Mouse (Mus musculus): ENCODE data around the gene Clasp1. TPM values are rescaled to one million over a fixed set of nuclear protein-coding genes. Genes with fewer than 3 reads are reported as not detected.
A peak's percentile ranks its signal among the peaks of the same experiment; 100 is the strongest.

The Clasp1 gene
- total RNA-seq, 2 experiments from 2014 or later = 340 to 344 TPM

DNA sequence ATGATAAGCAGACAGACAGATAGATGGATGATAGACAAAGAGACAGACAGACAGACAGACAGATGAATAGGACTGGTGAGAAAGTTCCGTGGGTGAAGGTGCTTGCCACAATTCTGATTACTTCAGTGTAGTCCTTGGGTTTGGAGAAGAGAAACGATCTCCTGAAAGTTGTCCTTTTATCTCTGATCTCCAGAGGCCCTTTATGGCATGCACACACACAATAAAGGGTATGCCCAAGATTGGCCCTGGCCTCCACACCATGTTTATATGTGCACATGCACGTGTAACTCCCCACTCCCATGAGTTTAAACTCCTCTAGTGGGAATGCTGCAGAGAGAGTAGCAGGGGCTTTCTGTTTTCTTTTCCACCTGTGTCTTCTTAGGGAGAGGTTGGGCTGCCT, 14.6 kb downstream of the Clasp1 start:
- no peak for DNase-seq

GRCm38 (mm10) chr1:118407586-118408250, 18.9 kb downstream of the Clasp1 start:
- no peak for DNase-seq

DNA sequence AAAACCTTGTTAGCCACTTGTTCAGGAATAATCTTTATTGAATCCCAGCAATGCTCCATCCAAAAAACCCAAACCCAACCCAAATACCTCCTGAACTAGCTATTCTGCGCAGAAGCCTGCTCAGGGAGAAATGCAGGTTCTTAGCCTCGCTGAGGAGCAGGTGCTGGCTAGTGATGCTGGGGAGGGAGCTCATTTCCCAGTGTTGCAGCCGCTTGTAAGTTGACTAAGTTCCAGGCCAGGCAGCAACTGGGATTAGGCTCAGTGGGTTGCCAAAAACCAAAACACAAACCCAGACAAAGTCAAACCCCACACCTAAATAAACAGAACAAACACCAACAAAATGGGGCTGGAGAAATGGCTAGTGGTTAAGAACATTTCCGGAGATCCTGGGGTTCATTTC, 20.4 kb downstream of the Clasp1 start:
- no peak for DNase-seq

GRCm38 (mm10) chr1:118410824-118411223, 22.0 kb downstream of the Clasp1 start:
- DNase-seq = no peak

- DNase-seq = no peak
Observed at GRCm38 (mm10) chr1:118413169-118413568, 24.3 kb downstream of the Clasp1 start.

DNA sequence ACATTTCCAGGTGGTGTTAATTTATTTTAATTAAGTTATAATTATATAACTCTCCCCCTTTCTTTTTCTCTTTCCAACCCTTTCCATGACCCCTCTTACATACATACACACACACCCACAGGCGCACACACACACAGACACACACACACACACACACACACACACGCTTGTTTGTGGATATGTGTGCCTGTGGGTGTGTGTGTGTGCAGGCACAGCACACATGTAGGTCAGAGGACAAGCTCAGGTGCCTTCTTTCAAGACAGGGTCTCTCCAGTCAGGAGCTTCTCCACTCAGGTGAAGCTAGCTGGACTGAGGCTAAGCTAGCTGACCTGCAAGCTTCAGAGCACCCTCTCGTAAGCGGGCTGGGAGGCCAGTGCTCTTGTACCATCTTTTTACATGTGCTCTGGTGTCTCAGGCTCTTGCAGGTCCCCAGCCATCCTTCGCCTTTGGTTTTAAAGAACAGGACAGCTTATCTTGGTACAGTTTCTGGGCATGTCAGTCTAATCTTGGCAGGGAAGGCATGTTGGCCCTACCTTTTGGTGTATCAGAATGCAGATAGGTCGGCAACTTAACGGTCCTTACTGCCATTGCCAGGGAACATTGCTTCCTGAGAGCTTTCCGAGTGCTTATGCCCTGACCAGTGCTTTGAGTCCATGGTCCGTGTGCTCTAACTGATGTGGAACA, 28.3 kb downstream of the Clasp1 start:
- no peak for DNase-seq

DNA sequence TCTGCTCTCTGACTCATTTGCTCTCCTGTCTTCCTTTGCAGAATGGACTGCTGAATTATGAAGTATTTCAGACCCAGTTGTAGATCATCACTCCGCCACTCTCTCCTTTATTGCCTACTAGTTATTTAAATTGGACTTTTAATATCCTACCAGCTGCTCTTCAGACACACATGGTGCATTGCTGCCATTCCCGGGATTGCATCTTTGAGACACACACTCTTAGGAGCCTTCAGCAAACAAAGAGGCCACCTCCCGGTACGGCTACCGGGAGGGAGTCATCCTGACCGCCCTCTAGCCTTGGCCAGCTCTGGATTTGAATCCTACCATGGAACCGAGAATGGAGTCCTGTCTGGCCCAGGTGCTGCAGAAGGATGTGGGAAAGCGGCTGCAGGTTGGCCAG, 30.5 kb downstream of the Clasp1 start:
- no peak for DNase-seq

GRCm38 (mm10) chr1:118421149-118421548, 32.3 kb downstream of the Clasp1 start:
- DNase-seq = no peak

DNA sequence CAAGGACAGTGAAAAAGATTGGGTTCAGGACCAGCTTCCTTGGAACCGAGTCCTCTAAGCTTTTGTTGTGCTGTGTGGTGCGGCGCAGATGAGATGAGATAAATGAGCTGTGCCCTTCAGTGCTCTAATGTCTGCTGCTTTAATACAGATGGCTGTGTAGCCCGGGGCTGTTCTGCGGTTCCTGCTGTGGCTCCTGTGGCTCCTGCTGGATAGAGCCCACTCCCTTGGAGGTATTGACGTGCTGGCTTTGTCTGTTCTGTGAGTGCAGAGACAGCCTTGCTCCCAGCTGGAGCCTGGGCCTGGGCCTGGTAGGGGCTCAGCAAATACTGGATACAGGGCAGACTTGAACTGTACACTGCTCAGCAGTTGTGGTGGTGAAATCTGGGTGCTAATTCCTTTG, 34.0 kb downstream of the Clasp1 start:
- DNase-seq = no peak

DNA sequence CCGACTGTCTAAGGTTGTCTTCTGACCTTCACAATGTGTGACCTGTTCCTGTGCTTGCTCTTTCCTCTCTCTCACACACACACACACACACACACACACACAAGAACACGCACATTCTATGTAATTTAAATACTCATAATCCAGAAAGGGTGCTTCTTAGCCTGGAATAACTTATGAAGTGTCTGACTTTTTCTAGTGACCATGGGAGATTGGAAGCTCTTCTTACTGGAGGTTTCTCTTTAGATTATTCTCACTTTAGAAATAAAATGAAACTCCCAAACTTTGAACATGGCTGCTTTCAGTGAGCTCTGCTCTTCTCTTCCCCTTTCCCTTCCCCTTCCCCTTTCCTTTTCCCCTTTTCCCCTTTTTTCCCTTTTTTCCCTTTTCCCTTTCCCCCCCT, 37.1 kb downstream of the Clasp1 start:
- no peak for DNase-seq

- no peak for DNase-seq
Observed at GRCm38 (mm10) chr1:118428354-118429084, 39.7 kb downstream of the Clasp1 start.

DNA sequence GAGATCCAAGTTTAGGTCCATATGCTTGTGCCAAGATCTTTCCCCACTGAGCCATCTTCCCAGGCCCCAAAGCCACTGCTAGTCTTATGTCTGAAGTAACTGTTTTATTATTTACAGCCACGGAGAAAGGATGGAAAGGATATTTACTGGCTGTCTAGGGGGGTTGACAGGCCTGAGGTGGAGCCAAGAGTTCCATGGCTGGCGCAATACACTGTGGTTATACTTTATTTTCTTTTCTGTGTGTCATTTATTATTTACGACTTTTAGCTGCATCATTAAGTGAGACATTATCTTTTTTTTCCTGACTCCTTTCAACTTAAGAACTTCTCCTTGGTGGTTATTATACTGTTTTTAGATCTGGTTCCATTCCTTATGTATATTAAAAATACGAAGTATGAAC, 42.7 kb downstream of the Clasp1 start:
- DNase-seq = no peak

GRCm38 (mm10) chr1:118435001-118435473, 46.2 kb downstream of the Clasp1 start:
- no peak for DNase-seq

- DNase-seq = peak; percentile 60
Observed at GRCm38 (mm10) chr1:118437856-118438255, 49.0 kb downstream of the Clasp1 start.

- DNase-seq = no peak
Observed at GRCm38 (mm10) chr1:118438332-118438731, 49.5 kb downstream of the Clasp1 start.

DNA sequence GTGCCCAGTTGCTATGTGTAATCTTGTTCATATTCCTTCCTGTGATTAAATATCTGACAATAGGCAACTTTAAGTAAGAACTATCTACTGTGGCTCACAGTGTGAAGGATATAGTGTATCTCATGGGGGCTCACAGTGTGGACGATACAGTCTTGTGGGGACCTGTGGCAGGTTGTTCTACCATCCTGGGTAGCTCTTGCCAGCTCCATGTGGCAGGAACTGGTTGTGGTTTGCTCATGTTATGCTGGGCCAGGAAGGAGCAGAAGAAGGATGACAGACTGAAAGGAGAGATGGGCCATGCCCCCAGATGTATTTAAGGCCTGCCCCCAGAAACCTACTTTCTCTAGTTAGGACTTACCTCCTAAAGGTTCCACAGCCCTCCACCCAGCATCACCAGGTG, 51.7 kb downstream of the Clasp1 start:
- no peak for DNase-seq

DNA sequence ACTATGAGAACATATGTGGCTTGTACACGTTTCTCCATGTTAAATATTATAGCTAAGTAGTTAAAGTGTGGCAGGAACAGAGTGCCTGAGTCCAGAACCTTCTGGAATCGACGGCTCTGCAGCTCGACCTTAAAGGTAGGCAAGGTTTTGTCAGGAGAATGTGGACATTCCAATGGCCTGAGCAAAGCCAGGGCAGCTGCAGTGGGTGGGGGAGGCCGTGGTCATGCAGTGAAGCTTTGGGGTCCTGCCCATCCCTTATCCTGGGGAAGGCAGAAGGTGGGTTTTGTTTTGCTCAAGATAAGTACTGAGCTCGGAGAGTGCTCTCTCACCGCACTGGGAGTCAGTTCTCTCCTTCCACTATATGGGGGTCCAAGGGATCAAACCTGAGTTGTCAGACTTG, 55.6 kb downstream of the Clasp1 start:
- DNase-seq = no peak

DNA sequence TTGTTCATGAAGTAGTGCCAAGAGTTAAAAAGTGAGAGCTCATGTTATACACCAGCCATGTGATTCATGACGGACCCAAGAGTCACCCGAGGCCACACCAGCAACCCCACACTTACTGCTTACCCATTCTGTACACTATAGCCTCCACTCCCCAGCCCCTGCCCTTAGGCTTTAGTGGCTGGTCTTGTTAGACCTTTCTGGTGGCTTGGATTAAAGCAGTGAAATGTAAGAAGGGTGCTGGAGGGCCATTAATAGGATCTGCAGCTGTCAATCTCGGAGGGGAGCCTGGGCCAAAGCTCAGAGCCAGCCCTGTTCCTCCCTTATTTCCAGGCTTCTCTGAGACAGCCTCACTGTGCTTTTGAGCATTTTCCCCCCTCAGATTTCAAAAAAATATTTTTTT, 56.1 kb downstream of the Clasp1 start:
- no peak for DNase-seq

DNA sequence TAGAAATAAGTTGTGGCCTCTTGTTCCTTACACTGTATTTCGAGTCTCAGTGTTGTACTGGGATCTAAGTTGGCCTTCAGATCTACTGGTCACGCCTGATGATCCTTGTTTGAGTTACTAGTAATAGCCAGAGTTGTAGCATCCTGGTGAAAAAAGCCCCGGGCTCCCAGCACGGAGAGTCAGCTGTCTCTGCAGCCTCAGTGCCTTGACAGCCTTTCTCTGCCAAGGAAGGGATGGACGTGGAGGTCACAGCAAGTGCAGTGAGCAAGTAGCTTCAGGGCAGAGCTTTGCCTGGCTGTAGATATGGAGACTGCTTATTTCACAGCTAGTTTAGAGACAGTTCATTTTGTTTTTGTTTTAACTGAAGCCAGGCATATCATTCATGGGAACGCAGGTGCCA, 56.6 kb downstream of the Clasp1 start:
- DNase-seq = no peak

DNA sequence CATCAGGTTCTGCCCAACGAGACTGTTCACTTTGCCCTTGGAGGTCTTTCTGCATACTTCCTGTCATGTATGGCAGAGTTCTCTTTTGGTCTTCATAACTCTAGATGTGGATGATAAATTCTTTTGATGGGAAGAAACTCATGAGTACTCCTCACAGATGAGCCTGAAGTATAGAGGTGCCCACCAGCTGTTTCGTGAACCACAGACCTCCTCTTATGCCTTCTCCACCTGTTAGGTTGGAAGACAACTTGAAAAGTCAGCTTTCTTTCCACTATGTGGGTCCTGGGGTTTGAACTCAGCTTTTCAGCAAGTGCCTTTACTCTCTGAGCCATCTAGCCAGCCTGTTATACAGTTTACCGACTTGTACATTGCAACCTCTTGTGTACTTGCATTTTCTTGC, 57.1 kb downstream of the Clasp1 start:
- DNase-seq = no peak

- DNase-seq = no peak
Observed at GRCm38 (mm10) chr1:118447131-118447530, 58.3 kb downstream of the Clasp1 start.

DNA sequence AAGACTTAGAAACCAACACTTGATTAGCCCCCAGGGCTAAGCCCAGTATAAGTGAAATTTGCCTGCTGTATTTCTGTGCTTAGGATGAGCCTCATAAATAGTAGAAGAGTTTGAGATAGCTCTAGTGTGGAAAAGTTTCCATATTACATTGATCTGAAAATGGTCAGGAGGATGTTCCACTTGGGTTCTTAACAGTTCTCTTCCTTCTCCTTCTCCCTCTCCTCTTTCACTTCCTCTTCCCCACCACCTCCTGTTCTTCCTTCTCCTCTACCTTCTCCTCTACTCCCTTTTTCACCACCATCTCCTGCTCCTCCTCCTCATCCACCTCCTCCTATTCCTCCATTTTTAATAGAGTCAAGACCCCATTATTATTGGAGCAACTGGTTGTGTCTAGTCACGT, 59.4 kb downstream of the Clasp1 start:
- DNase-seq = no peak

DNA sequence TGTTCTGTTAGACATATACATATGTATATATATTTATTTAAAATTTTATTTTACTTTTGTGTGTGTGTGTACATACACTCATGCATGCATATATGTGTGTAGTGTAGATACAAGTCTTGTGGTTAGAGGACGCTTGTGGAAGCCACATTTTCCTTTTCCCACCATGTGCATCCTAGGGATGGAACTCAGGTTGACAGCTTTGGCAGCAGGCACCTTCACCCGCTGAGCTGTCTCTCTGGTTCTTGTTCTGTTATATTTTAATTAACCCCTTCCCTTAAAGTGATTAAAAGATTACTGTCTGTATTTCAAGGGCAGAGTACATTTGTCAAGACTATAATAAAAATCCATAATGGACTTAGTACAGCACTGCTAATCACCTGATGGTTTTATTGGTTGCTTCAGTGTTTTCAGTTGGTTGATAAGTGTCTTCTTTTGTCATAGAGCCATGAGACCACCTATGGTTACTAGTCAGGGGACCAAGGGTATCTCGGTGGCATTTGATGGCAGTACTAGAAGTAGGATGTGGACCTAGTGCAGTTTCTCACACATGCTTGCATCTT, 62.1 kb downstream of the Clasp1 start:
- DNase-seq = no peak
